Mouse (Mus musculus): ENCODE data around the gene Mak.

GRCm38 (mm10) chr13:41020494-41020893, 59.0 kb downstream of the Mak start:
- TF ChIP-seq CTCF (IDR thresholded peaks at IDR 0.05; ENCODE audit: borderline replicate concordance, control insufficient read depth, extremely low read depth, insufficient read depth, low read length, poor library complexity) (no peak), POLR2A (IDR thresholded peaks at IDR 0.05; ENCODE audit: control insufficient read depth, extremely low read depth, insufficient read depth, low read length, poor library complexity) (no peak)

Data from thymus, adult 2 months (tissue).